Mouse (Mus musculus) forebrain, embryonic 16.5 days (tissue): ENCODE results near the gene Fgfrl1. TPM values are rescaled to one million over a fixed set of nuclear protein-coding genes. Genes with fewer than 3 reads are reported as not detected.

Experiments used
- ATAC-seq: fragments of 200-750 bp; cut with Nextera tagmentation; 2 replicates; pipeline ENCODE4 v1.8.0; 2017; ENCODE audit warnings: mild to moderate bottlenecking, moderate library complexity
- H3K27ac ChIP-seq: fragments of 300-500 bp; sonication (generic); 2 replicates; pipeline ENCODE4 v1.5.1; 2014; ENCODE audit warnings: low read length, control low read depth
- H3K27me3 ChIP-seq: fragments of 300-500 bp; sonication (generic); replicated peaks from 2 replicates; pipeline ENCODE4 v1.6.1; 2014; ENCODE audit warnings: low read length; ENCODE audit not compliant: control insufficient read depth, insufficient read depth
- H3K36me3 ChIP-seq: fragments of 300-500 bp; sonication (generic); 2 replicates; pipeline ENCODE4 v1.6.1; 2014; ENCODE audit not compliant: control insufficient read depth, insufficient read depth
- H3K4me1 ChIP-seq: fragments of 300-500 bp; sonication (generic); replicated peaks from 2 replicates; pipeline ENCODE4 v1.6.1; 2014; ENCODE audit warnings: low read length; ENCODE audit not compliant: control insufficient read depth, insufficient read depth
- H3K4me2 ChIP-seq: fragments of 300-500 bp; sonication (generic); 2 replicates; pipeline ENCODE4 v1.6.1; 2014; ENCODE audit warnings: mild to moderate bottlenecking, low read length, control low read depth
- H3K4me3 ChIP-seq: fragments of 300-500 bp; sonication (generic); replicated peaks from 2 replicates; pipeline ENCODE4 v1.5.1; 2014; ENCODE audit warnings: mild to moderate bottlenecking, low read length, control low read depth
- H3K9ac ChIP-seq: fragments of 300-500 bp; sonication (generic); replicated peaks from 2 replicates; pipeline ENCODE4 v1.6.1; 2014; ENCODE audit warnings: low read depth, low read length, control low read depth
- H3K9me3 ChIP-seq: fragments of 300-500 bp; sonication (generic); 2 replicates; pipeline ENCODE4 v1.6.1; 2016; ENCODE audit warnings: low read length; ENCODE audit not compliant: control insufficient read depth
- WGBS: fragments of 180-500 bp; shearing (Covaris S2); extraction: QIAGEN DNeasy Blood & Tissue Kit; methylation state at CpG from one replicate; pipeline ENCODE4 v1.1.7; 2014; 5-methylcytosine and 5-hydroxymethylcytosine counted together
- polyA plus RNA-seq: library from polyadenylated mRNA; unstranded; fragments of >200 nt; fragmentation: Nextera tagmentation; extraction: Ambion mirVana; gene quantifications from 2 replicates; pipeline ENCODE4 v1.2.1, GENCODE M21; 2015

The Fgfrl1 gene
- 5.8 and 7.0 TPM in 2 replicates for polyA plus RNA-seq

DNA sequence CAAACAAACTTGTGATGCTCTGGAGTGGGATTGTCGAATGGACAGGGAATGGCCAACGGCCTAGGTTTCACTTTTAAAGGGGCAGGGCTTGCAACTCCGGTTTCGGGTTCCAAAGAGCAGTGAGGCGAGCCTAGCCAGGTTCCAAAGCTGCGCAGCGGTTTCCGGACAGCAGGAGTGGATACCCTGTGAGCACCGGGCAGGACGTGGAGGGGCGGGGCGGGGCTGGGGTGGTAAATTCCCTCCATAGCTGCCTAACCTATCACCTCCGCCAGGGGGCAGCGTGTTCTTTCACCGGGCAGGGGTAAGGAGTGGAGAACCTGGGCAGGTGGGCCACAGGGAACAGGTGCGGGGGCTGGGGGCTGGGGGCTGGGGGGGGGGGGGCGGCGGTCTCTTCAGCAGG lies at the start of gene Fgfrl1:
TSS of gene Fgfrl1 (plus strand) at position 112 of the 400 bp plus-strand sequence.
- Histone ChIP-seq H3K4me1 (peaks cover 21% of the 10 kb centered on the region), H3K36me3 (no peaks in the 10 kb centered on the region), H3K4me3 (peak within 1 kb of the TSS; percentile 12; the same call in 1 of the 2 replicates), H3K27me3 (no peaks in the 10 kb centered on the region; the same call in 1 of the 2 replicates), H3K27ac (no peak within 1 kb of the TSS), H3K9me3 (no peaks in the 10 kb centered on the region), H3K9ac (no peak within 1 kb of the TSS), H3K4me2 (peak within 1 kb of the TSS; percentile 35)
- no peak for ATAC-seq
- WGBS: 8% methylated on average over 15 of the region's 18 CpGs

DNA sequence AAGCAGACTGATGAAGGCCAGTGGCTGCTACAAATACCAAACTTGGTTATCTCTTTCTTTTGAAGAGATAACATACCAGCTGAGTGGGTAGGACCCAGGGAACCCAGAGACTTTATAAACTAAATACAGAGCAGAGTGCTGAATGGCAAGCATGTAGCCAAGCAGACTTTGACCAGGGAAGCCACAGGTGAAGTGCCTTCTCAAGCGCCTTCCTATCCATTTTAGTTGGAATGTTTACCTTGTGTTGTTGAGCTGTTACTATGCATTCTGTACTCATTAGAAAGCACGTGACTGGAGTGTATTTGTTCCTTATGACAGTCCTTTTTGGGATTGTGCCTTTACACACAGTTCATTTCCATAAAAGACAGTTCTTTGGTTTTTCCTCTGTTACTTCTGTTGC lies 48.5 kb upstream of the Fgfrl1 start:
- no peak overlapping the region for H3K4me3 ChIP-seq
- no peaks in the 10 kb centered on the region for H3K27me3 ChIP-seq
- H3K4me1 ChIP-seq: no peaks in the 10 kb centered on the region
- peaks cover 6% of the 10 kb centered on the region for H3K36me3 ChIP-seq
- 80% methylated on average over 2 of the region's 2 CpGs for WGBS
- no peak overlapping the region for H3K27ac ChIP-seq
- H3K9me3 ChIP-seq: no peaks in the 10 kb centered on the region
- no peak overlapping the region for H3K9ac ChIP-seq
- no peak overlapping the region for H3K4me2 ChIP-seq
- no peak for ATAC-seq

- no peaks in the 10 kb centered on the region for H3K4me1 ChIP-seq
- H3K4me3 ChIP-seq: no peak overlapping the region
- no peak; the same call in 1 of the 2 replicates for ATAC-seq
- 86% methylated on average over 9 of the region's 9 CpGs for WGBS
- no peak overlapping the region for H3K27ac ChIP-seq
- peaks cover 8% of the 10 kb centered on the region for H3K36me3 ChIP-seq
- no peak overlapping the region for H3K4me2 ChIP-seq
- H3K27me3 ChIP-seq: no peaks in the 10 kb centered on the region
- H3K9ac ChIP-seq: no peak overlapping the region
- H3K9me3 ChIP-seq: no peaks in the 10 kb centered on the region
Measured at GRCm38 (mm10) chr5:108645651-108646342, 46.4 kb upstream of the Fgfrl1 start.

- Histone ChIP-seq H3K4me1 (no peaks in the 10 kb centered on the region), H3K36me3 (peaks cover 8% of the 10 kb centered on the region), H3K27me3 (no peaks in the 10 kb centered on the region), H3K9ac (no peak overlapping the region), H3K9me3 (no peaks in the 10 kb centered on the region), H3K27ac (no peak overlapping the region), H3K4me3 (no peak overlapping the region), H3K4me2 (no peak overlapping the region)
- 92% methylated on average over 3 of the region's 3 CpGs for WGBS
- ATAC-seq: no peak
Measured at GRCm38 (mm10) chr5:108646343-108646660, 45.9 kb upstream of the Fgfrl1 start.

- Histone ChIP-seq H3K4me1 (no peaks in the 10 kb centered on the region), H3K27ac (no peak overlapping the region), H3K27me3 (no peaks in the 10 kb centered on the region), H3K36me3 (peaks cover 8% of the 10 kb centered on the region), H3K9me3 (no peaks in the 10 kb centered on the region), H3K4me3 (no peak overlapping the region), H3K9ac (no peak overlapping the region), H3K4me2 (no peak overlapping the region)
- ATAC-seq: no peak
- 97% methylated on average over 2 of the region's 2 CpGs for WGBS
Measured at GRCm38 (mm10) chr5:108647311-108647710, 44.9 kb upstream of the Fgfrl1 start.

- Histone ChIP-seq H3K36me3 (peaks cover 8% of the 10 kb centered on the region), H3K27ac (no peak overlapping the region), H3K27me3 (no peaks in the 10 kb centered on the region), H3K4me1 (no peaks in the 10 kb centered on the region), H3K9me3 (no peaks in the 10 kb centered on the region), H3K9ac (no peak overlapping the region), H3K4me3 (no peak overlapping the region), H3K4me2 (no peak overlapping the region)
- no peak for ATAC-seq
- WGBS: 82% methylated on average over 2 of the region's 2 CpGs
Measured at GRCm38 (mm10) chr5:108647820-108648465, 44.2 kb upstream of the Fgfrl1 start.

- H3K9ac ChIP-seq: no peak overlapping the region
- H3K4me2 ChIP-seq: no peak overlapping the region
- no peak overlapping the region for H3K27ac ChIP-seq
- no peak for ATAC-seq
- H3K4me1 ChIP-seq: no peaks in the 10 kb centered on the region
- no peak overlapping the region for H3K4me3 ChIP-seq
- WGBS: 89% methylated on average over 11 of the region's 11 CpGs
- no peaks in the 10 kb centered on the region for H3K27me3 ChIP-seq
- H3K9me3 ChIP-seq: no peaks in the 10 kb centered on the region
- H3K36me3 ChIP-seq: peaks cover 18% of the 10 kb centered on the region
Measured at GRCm38 (mm10) chr5:108648937-108649576, 43.1 kb upstream of the Fgfrl1 start.

DNA sequence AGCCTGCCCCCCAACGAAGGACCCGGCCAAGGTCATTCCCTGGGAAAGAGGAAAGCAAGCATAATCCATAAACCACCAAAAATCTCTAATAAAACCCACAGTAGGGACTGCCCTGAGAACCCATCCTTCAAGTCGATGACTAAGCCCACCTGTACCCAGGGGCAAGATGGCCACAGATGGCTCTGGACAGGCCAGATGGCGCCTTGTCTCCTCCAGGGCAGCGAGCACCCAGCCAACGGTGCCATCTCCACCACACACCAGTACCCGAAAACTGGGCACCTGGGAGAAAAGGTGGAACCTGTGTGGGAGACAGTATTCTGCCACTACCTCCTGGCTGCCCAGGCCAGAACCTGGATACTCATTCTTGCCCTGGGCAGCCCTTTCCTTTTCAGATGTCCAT lies 41.8 kb upstream of the Fgfrl1 start:
- peaks cover 27% of the 10 kb centered on the region for H3K36me3 ChIP-seq
- H3K4me1 ChIP-seq: no peaks in the 10 kb centered on the region
- H3K9ac ChIP-seq: no peak overlapping the region
- H3K4me3 ChIP-seq: no peak overlapping the region
- no peak overlapping the region for H3K4me2 ChIP-seq
- H3K27me3 ChIP-seq: no peaks in the 10 kb centered on the region
- 93% methylated on average over 7 of the region's 7 CpGs for WGBS
- no peak overlapping the region for H3K27ac ChIP-seq
- no peak for ATAC-seq
- no peaks in the 10 kb centered on the region for H3K9me3 ChIP-seq

DNA sequence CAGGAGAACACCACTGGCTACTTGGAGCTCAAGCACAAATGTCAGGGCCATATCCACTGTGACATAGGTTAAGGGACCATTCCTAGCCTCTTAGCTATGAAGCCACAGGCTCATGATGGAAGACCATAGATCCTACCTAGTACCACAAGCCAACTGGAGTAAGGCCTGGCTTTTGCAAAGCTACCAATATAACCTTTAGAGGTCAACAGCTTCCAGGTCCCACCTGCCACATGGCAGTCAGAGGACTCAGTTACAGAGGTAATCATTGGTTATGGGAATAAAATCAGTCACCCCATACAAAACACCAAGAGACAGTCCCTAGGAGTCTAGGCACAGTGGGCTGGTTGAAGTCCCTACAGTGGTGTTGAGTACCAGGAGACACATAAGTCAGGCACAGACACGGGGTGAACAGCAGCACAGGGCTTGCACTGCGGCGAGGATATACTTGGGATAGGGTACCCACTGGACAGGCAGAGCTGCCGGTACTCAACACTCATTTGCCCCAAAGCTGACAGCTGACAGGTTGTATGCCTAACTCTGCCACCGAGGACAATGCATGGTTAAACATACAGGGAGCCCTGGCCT lies 41.0 kb upstream of the Fgfrl1 start:
- Histone ChIP-seq H3K27me3 (no peaks in the 10 kb centered on the region), H3K4me3 (no peak overlapping the region), H3K4me2 (no peak overlapping the region), H3K9ac (no peak overlapping the region), H3K4me1 (no peaks in the 10 kb centered on the region), H3K9me3 (no peaks in the 10 kb centered on the region), H3K36me3 (peaks cover 25% of the 10 kb centered on the region), H3K27ac (no peak overlapping the region)
- no peak for ATAC-seq
- 89% methylated on average over 5 of the region's 5 CpGs for WGBS
